Mouse (Mus musculus): ENCODE results near the gene Gyg.
A peak's percentile ranks its signal among the peaks of the same experiment; 100 is the strongest.
"Not testable (repeated sequence)": the region's sequence is repeated elsewhere in the genome, so short reads cannot be mapped to it uniquely, and the experiment has no call there.

The Gyg gene

DNA sequence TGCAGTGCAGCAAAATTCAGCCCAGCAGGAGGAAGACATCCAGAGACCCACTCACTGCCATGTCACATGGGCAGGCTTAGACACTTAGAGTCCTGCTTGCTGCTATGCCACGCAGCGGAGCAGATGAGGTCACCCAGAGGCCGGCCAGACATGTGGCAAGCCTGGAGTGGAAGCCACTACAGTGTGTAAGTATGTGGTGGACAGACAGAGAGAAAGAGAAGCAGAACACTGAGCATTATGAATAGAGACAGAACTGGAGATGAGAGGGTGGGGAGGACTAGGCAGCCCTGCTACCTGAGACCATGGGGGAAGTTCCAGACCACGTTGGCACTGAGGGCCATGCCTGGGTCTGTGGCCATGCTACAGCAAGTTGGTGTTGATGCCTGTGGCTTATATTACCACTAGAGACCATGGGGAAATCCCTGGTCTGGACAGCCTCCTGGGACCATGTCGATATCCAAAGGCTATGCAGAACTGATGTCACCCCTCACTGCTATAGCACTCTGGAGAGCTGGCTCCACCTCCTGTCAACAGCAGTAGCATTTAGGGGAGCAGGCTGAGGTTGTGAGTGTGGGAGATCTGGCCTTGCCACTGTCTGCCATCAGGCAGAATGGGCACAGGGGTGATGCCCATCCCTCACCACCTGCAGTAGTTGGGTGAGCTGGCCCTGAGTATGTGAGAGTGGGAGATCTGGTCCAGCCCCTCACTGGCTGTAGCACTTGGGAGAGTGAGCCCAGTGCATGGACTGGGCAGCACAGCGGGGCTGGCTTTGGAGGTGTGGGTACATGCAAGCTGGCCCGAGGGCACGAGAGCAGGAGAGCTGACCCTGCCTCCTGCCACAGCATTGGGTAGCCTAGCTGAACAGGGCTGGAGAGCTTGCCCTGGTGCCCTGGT, 24.4 kb downstream of the Gyg start:
- no peak for DNase-seq

DNA sequence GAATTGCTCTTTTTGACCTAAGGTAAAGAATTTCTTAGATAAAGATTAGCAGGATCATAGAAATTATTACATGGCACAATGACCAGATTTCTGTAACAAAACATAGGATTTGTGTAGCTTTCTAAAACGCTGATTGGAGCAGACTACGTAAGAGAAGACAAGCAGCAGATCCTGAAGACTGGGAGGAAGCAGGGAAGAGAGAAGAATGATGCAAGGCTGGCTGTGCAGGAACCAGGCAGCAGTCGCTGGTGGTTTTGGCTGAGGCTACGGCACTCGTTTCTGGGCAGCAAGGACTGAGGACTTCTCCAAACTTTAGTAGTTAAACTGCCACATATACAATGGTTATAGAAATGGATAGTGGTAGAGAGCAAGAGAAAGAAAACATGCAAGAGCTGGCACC, 25.6 kb downstream of the Gyg start:
- no peak for DNase-seq

GRCm38 (mm10) chr3:20127047-20127595, 28.0 kb downstream of the Gyg start:
- peak; percentile 18 for DNase-seq

GRCm38 (mm10) chr3:20125604-20126003, 29.5 kb downstream of the Gyg start:
- DNase-seq = no peak

GRCm38 (mm10) chr3:20121582-20121981, 33.5 kb downstream of the Gyg start:
- not testable (repeated sequence) for DNase-seq

- DNase-seq = no peak
These were observed 35.4 kb downstream of the Gyg start for GRCm38 (mm10) chr3:20119686-20120244.

- DNase-seq = no peak
These were observed 36.0 kb downstream of the Gyg start for GRCm38 (mm10) chr3:20119044-20119591.

- DNase-seq = no peak
These were observed 43.2 kb downstream of the Gyg start for GRCm38 (mm10) chr3:20111913-20112312.

DNA sequence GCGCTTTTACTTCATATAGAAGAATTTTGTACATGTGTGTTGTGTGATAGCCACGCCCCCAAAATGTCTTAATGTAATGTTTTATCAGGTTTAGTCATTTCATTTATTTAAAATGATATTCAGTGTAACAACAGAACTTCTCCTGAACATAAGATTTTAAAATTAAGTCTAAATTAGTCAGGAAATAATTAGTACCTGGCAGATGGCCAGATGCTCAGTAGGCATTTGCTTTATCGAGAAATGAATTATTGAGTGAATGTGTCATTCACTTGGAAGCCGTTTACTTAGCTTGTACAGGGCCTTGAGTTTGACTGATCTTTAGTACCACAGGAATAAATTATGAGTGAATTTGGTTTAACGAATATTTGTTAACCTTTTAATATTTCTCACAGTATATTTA, 46.2 kb downstream of the Gyg start:
- DNase-seq = no peak

- DNase-seq = no peak
These were observed 50.3 kb downstream of the Gyg start for GRCm38 (mm10) chr3:20104776-20105175.

DNA sequence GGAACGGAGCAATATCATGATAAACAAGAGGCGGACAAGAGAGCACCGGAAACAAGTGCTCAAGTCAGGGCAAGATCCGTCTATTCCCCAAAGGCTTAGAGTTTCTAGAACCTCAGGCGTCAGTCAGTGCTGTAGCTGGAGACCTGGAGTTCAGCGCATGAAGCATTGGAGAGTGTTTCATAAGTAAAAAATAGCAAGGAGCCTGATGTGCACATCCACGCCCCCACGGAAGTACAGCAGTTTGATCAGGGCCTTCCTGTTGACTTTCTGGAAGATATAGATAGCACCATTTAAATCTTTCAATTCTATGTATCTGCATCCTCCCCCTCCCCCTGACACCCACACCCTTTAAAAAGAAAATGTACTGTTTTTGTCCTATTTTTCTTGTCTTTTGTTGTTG, 50.8 kb downstream of the Gyg start:
- DNase-seq = no peak

DNA sequence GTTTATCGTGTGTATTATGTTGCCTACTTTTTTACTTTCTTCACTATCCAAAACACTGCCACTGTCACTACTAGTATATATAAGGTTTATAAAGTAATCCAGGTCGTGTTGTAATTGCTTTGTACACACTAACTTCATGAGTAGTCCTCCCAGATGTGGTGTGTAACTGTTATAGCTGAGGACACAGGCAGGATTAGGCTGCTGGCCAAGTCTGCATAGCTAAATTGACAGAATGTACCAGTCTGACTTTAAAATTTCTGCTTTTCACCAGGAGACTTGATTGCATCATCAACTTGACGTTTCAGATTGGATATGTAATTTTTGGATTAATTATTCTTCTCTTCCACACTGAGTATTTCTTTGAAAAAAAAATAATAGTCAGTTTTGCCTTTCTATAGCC, 51.3 kb downstream of the Gyg start:
- no peak for DNase-seq

GRCm38 (mm10) chr3:20082161-20082560, 73.0 kb downstream of the Gyg start:
- no peak for DNase-seq

DNA sequence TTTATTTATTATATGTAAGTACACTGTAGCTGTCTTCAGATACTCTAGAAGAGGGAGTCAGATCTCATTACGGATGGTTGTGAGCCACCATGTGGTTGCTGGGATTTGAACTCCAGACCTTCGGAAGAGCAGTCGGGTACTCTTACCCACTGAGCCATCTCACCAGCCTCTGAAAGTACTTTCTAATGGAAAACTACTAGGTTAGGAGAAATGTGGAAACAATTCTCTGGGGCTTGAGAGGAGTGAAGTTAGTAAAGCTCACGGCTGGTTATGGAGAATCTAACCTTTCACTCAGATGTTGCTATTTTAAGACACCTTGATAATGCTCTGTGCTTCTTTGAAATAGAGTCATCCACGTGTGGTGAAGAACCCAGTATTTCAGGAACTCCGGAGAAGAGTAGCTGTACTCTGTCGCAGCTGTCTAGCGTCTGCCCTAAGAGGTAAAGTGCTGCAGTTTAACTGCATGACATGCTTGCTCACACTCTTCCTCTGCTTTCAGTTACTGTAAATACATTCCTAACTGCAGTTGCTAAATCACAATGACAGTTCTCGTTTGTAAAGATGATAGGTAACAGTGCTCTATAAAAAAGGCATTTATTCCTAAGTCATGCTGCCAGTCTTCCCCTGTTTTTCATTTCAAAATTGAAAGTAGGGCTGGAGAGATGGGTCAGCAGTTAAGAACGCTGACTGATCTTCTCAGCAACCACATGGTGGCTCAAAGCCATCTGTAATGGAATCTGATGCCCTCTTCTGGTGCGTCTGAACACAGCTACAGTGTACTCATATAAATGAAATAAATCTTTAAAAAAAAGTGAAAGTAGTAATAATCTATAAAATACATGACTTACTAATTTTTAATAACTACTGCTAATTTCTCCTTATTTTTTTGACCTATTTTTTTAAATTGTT, 78.7 kb downstream of the Gyg start:
- DNase-seq = no peak

Measured in thymus, postnatal 14 days (tissue).